Mouse (Mus musculus) myocyte (in vitro differentiated cells): Measurements from ENCODE around the gene Amhr2. TPM values are rescaled to one million over a fixed set of nuclear protein-coding genes. Genes with fewer than 3 reads are reported as not detected.

ENCODE experiments used
- H3K27me3 ChIP-seq: one replicate; pipeline ENCODE4 v1.6.1; 2011; ENCODE audit not compliant: control insufficient read depth, insufficient read depth, insufficient read length
- H3K36me3 ChIP-seq: one replicate; pipeline ENCODE4 v1.6.1; 2011; ENCODE audit not compliant: control insufficient read depth, insufficient read depth
- H3K4me2 ChIP-seq: one replicate; pipeline ENCODE4 v1.6.1; 2011; ENCODE audit warnings: low read depth, control low read depth
- H3K4me3 ChIP-seq: one replicate; pipeline ENCODE4 v1.5.1; 2011; ENCODE audit warnings: mild to moderate bottlenecking, control low read depth, moderate library complexity
- H3K79me2 ChIP-seq: one replicate; pipeline ENCODE4 v1.6.1; 2011; ENCODE audit not compliant: control insufficient read depth, insufficient read depth
- H3ac ChIP-seq: one replicate; pipeline ENCODE4 v1.6.1; 2011; ENCODE audit not compliant: control insufficient read depth, insufficient read length
- CEBPB ChIP-seq: IDR thresholded peaks from 2 replicates; pipeline ENCODE4 v1.6.1; 2011; ENCODE audit warnings: mild to moderate bottlenecking, moderate library complexity; ENCODE audit not compliant: poor library complexity, insufficient read depth, severe bottlenecking
- E2F4 ChIP-seq: IDR thresholded peaks from one replicate; pipeline ENCODE4 v1.6.1; 2011; ENCODE audit warnings: mild to moderate bottlenecking, control low read depth, moderate library complexity; ENCODE audit not compliant: insufficient read depth
- MAX ChIP-seq: IDR thresholded peaks from one replicate; pipeline ENCODE4 v1.6.1; 2011; ENCODE audit warnings: low read depth, mild to moderate bottlenecking, control low read depth
- MYOD1 ChIP-seq, 3 experiments: IDR thresholded peaks; one replicate each; pipeline ENCODE4 v1.6.1; 2011; ENCODE audit warnings: control low read depth in 2 of 3, low read depth in 2 of 3, mild to moderate bottlenecking in 2 of 3, moderate library complexity in 1 of 3; ENCODE audit not compliant: insufficient read length in 2 of 3, control insufficient read depth in 1 of 3
- MYOG ChIP-seq, 3 experiments: IDR thresholded peaks; one replicate each; pipeline ENCODE4 v1.6.1; 2011; ENCODE audit warnings: control low read depth in 2 of 3, low read depth in 2 of 3, mild to moderate bottlenecking in 2 of 3; ENCODE audit not compliant: insufficient read length in 2 of 3, control insufficient read depth in 1 of 3, insufficient read depth in 1 of 3
- POLR2A ChIP-seq: IDR thresholded peaks from one replicate; pipeline ENCODE4 v1.6.1; 2011; ENCODE audit warnings: low read depth, mild to moderate bottlenecking, control low read depth, moderate library complexity; ENCODE audit not compliant: insufficient read length
- POLR2AphosphoS2 ChIP-seq: IDR thresholded peaks from one replicate; pipeline ENCODE4 v1.6.1; 2011; ENCODE audit warnings: low read depth, control low read depth; ENCODE audit not compliant: insufficient read length
- REST ChIP-seq: IDR thresholded peaks from one replicate; pipeline ENCODE4 v1.6.1; 2011; ENCODE audit warnings: mild to moderate bottlenecking, control low read depth, moderate library complexity; ENCODE audit not compliant: insufficient read depth, insufficient read length
- SRF ChIP-seq: IDR thresholded peaks from one replicate; pipeline ENCODE4 v1.6.1; 2011; ENCODE audit warnings: low read depth; ENCODE audit not compliant: control insufficient read depth, insufficient read length
- TCF12 ChIP-seq: IDR thresholded peaks from one replicate; pipeline ENCODE4 v1.6.1; 2011; ENCODE audit warnings: mild to moderate bottlenecking, control low read depth; ENCODE audit not compliant: poor library complexity, insufficient read depth, severe bottlenecking
- TCF3 ChIP-seq: IDR thresholded peaks from one replicate; pipeline ENCODE4 v1.6.1; 2011; ENCODE audit warnings: low read depth, control low read depth; ENCODE audit not compliant: insufficient read length
- USF1 ChIP-seq: IDR thresholded peaks from one replicate; pipeline ENCODE4 v1.6.1; 2011; ENCODE audit warnings: low read depth, mild to moderate bottlenecking, control low read depth, moderate library complexity
- polyA plus RNA-seq: library from polyadenylated mRNA; unstranded; fragments of >200 nt; fragmentation: generic; extraction: Trizol; gene quantifications from one replicate; pipeline ENCODE4 v1.2.1, GENCODE M21; 2012; ENCODE audit warnings: missing spikeins

The Amhr2 gene
- polyA plus RNA-seq, 1 experiment: 0.32 TPM

GRCm38 (mm10) chr15:102471727-102472126 lies 26.6 kb downstream of the Amhr2 start:
- Histone ChIP-seq H3K27me3 (no peaks in the 10 kb centered on the region), H3ac (no peak overlapping the region), H3K79me2 (peaks cover 60% of the 10 kb centered on the region), H3K36me3 (peaks cover 42% of the 10 kb centered on the region), H3K4me2 (peak overlapping the region; percentile 80), H3K4me3 (peak overlapping the region; percentile 70)
- TF ChIP-seq REST (no peak), CEBPB (no peak), MYOG (IDR thresholded peaks at IDR 0.05; ENCODE audit: control insufficient read depth in 1 of 3, insufficient read depth in 1 of 3, insufficient read length in 2 of 3, low read depth in 2 of 3) (no peak), TCF3 (no peak), POLR2A (no peak), POLR2AphosphoS2 (no peak)

GRCm38 (mm10) chr15:102473246-102473645 lies 28.1 kb downstream of the Amhr2 start:
- Histone ChIP-seq H3ac (no peak overlapping the region), H3K4me2 (peak overlapping the region; percentile 80), H3K27me3 (no peaks in the 10 kb centered on the region), H3K79me2 (peaks cover 75% of the 10 kb centered on the region), H3K4me3 (no peak overlapping the region), H3K36me3 (peaks cover 57% of the 10 kb centered on the region)
- no peak for TF ChIP-seq MAX
- no peak for TF ChIP-seq E2F4
- no peak for TF ChIP-seq POLR2A
- TF ChIP-seq POLR2AphosphoS2: peak; percentile 16

GRCm38 (mm10) chr15:102474520-102474919 lies 29.4 kb downstream of the Amhr2 start:
- Histone ChIP-seq H3K27me3 (no peaks in the 10 kb centered on the region), H3K79me2 (peaks cover 88% of the 10 kb centered on the region), H3K4me3 (no peak overlapping the region), H3K4me2 (no peak overlapping the region), H3K36me3 (peaks cover 70% of the 10 kb centered on the region), H3ac (no peak overlapping the region)
- no peak for TF ChIP-seq MYOD1 (IDR thresholded peaks at IDR 0.05; ENCODE audit: control insufficient read depth in 1 of 3, insufficient read length in 2 of 3, low read depth in 2 of 3)
- no peak for TF ChIP-seq TCF12
- no peak for TF ChIP-seq MYOG (IDR thresholded peaks at IDR 0.05; ENCODE audit: control insufficient read depth in 1 of 3, insufficient read depth in 1 of 3, insufficient read length in 2 of 3, low read depth in 2 of 3)
- no peak for TF ChIP-seq SRF
- no peak for TF ChIP-seq TCF3
- TF ChIP-seq MAX: no peak
- TF ChIP-seq E2F4: no peak
- TF ChIP-seq POLR2A: no peak
- TF ChIP-seq REST: no peak
- TF ChIP-seq POLR2AphosphoS2: no peak
- no peak for TF ChIP-seq CEBPB
- TF ChIP-seq USF1: no peak

GRCm38 (mm10) chr15:102483136-102483535 lies 38.0 kb downstream of the Amhr2 start:
- peaks cover 98% of the 10 kb centered on the region for H3K36me3 ChIP-seq
- no peak overlapping the region for H3ac ChIP-seq
- no peak overlapping the region for H3K4me3 ChIP-seq
- H3K4me2 ChIP-seq: no peak overlapping the region
- no peaks in the 10 kb centered on the region for H3K27me3 ChIP-seq
- no peak for TF ChIP-seq MYOD1 (IDR thresholded peaks at IDR 0.05; ENCODE audit: control insufficient read depth in 1 of 3, insufficient read length in 2 of 3, low read depth in 2 of 3)
- TF ChIP-seq POLR2AphosphoS2: peak; percentile 29
- H3K79me2 ChIP-seq: peaks cover 93% of the 10 kb centered on the region

GRCm38 (mm10) chr15:102485853-102486252 lies 40.7 kb downstream of the Amhr2 start:
- Histone ChIP-seq H3K4me3 (no peak overlapping the region), H3K79me2 (peaks cover 89% of the 10 kb centered on the region), H3K4me2 (no peak overlapping the region), H3K27me3 (no peaks in the 10 kb centered on the region), H3ac (no peak overlapping the region), H3K36me3 (peaks cover 99% of the 10 kb centered on the region)
- TF ChIP-seq TCF3 (no peak), MYOG (IDR thresholded peaks at IDR 0.05; ENCODE audit: control insufficient read depth in 1 of 3, insufficient read depth in 1 of 3, insufficient read length in 2 of 3, low read depth in 2 of 3) (no peak), MYOD1 (IDR thresholded peaks at IDR 0.05; ENCODE audit: control insufficient read depth in 1 of 3, insufficient read length in 2 of 3, low read depth in 2 of 3) (no peak), TCF12 (no peak), POLR2A (peak; percentile 37), MAX (no peak), POLR2AphosphoS2 (peak; percentile 64), SRF (no peak), E2F4 (no peak)
